Mouse (Mus musculus): ENCODE data around the gene Nrp1. TPM values are rescaled to one million over a fixed set of nuclear protein-coding genes. Genes with fewer than 3 reads are reported as not detected.

Gene Nrp1
- polyA plus RNA-seq, 1 experiment from 2014 or later, result 121 TPM

- Histone ChIP-seq H3K36me3 (peaks cover 87% of the 10 kb centered on the region), H3K9me3 (no peaks in the 10 kb centered on the region), H3K4me1 (peaks cover 14% of the 10 kb centered on the region), H3K4me3 (no peak overlapping the region), H3K4me2 (no peak overlapping the region), H3K27ac (replicated peaks) (no peak overlapping the region), H3K27me3 (replicated peaks) (no peaks in the 10 kb centered on the region), H3K9ac (no peak overlapping the region)
- ATAC-seq (ENCODE audit: extremely low read depth, insufficient number of reproducible peaks, low FRiP score, low TSS enrichment), result no peak
Measured at GRCm38 (mm10) chr8:128423813-128424212, 65.4 kb downstream of the Nrp1 start.

GRCm38 (mm10) chr8:128424626-128425333 lies 66.4 kb downstream of the Nrp1 start:
- Histone ChIP-seq H3K36me3 (peaks cover 88% of the 10 kb centered on the region), H3K27me3 (replicated peaks) (no peaks in the 10 kb centered on the region), H3K4me1 (peaks cover 14% of the 10 kb centered on the region), H3K9ac (no peak overlapping the region), H3K4me2 (no peak overlapping the region), H3K9me3 (no peaks in the 10 kb centered on the region), H3K27ac (replicated peaks) (0 out of 2 replicates have a peak overlapping the region, but pooled peaks have one; percentile 15), H3K4me3 (no peak overlapping the region)
- ATAC-seq (ENCODE audit: extremely low read depth, insufficient number of reproducible peaks, low FRiP score, low TSS enrichment), result no peak
- WGBS, result 71% methylated on average over 7 of the region's 7 CpGs

- Histone ChIP-seq H3K9ac (no peak overlapping the region), H3K4me3 (no peak overlapping the region), H3K36me3 (peaks cover 89% of the 10 kb centered on the region), H3K4me2 (no peak overlapping the region), H3K27me3 (replicated peaks) (no peaks in the 10 kb centered on the region), H3K4me1 (peaks cover 14% of the 10 kb centered on the region), H3K9me3 (no peaks in the 10 kb centered on the region), H3K27ac (replicated peaks) (no peak overlapping the region)
- whole genome bisulfite sequencing, result 77% methylated on average over 3 of the region's 3 CpGs
- ATAC-seq (ENCODE audit: extremely low read depth, insufficient number of reproducible peaks, low FRiP score, low TSS enrichment), result no peak
Measured at GRCm38 (mm10) chr8:128427071-128427470, 68.7 kb downstream of the Nrp1 start.

- Histone ChIP-seq H3K4me1 (peaks cover 8% of the 10 kb centered on the region), H3K4me2 (no peak overlapping the region), H3K9me3 (no peaks in the 10 kb centered on the region), H3K27me3 (replicated peaks) (no peaks in the 10 kb centered on the region), H3K27ac (replicated peaks) (no peak overlapping the region), H3K36me3 (peaks cover 91% of the 10 kb centered on the region), H3K4me3 (no peak overlapping the region), H3K9ac (no peak overlapping the region)
- 80% methylated on average over 1 of the region's 1 CpGs for WGBS
- ATAC-seq (ENCODE audit: extremely low read depth, insufficient number of reproducible peaks, low FRiP score, low TSS enrichment), result no peak
Measured at GRCm38 (mm10) chr8:128428971-128429370, 70.6 kb downstream of the Nrp1 start.

DNA sequence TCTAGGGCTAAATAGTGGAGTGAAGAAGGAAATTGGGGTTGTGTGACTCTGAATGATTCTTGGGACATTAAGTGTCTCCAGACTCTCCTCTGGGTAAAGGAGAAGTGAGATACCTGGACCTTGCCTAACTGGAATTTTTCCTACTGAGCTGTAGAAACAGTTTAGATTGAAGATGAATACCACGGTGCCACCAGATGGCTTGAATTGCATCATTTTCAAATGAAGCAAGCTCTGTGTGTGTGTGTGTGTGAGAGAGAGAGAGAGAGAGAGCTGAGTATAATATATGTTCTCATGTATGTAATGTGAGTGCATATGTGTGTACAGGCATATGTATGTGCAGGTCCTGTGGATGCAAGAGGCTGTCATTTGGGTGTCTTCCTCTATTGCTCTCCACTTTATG lies 72.7 kb downstream of the Nrp1 start:
- H3K4me3 ChIP-seq, result no peak overlapping the region
- H3K27me3 ChIP-seq (replicated peaks), result no peaks in the 10 kb centered on the region
- H3K4me1 ChIP-seq, result peaks cover 13% of the 10 kb centered on the region
- 77% methylated on average over 1 of the region's 1 CpGs for WGBS
- H3K9me3 ChIP-seq, result no peaks in the 10 kb centered on the region
- H3K9ac ChIP-seq, result no peak overlapping the region
- H3K36me3 ChIP-seq, result peaks cover 94% of the 10 kb centered on the region
- H3K4me2 ChIP-seq, result no peak overlapping the region
- H3K27ac ChIP-seq (replicated peaks), result no peak overlapping the region
- ATAC-seq (ENCODE audit: extremely low read depth, insufficient number of reproducible peaks, low FRiP score, low TSS enrichment), result no peak

- Histone ChIP-seq H3K27ac (replicated peaks) (peak overlapping the region; percentile 46; the same call in 1 of the 2 replicates), H3K9me3 (no peaks in the 10 kb centered on the region), H3K4me1 (peaks cover 20% of the 10 kb centered on the region), H3K9ac (no peak overlapping the region), H3K27me3 (replicated peaks) (no peaks in the 10 kb centered on the region), H3K4me2 (no peak overlapping the region), H3K4me3 (no peak overlapping the region), H3K36me3 (peaks cover 97% of the 10 kb centered on the region)
- no peak for ATAC-seq (ENCODE audit: extremely low read depth, insufficient number of reproducible peaks, low FRiP score, low TSS enrichment)
- 56% methylated on average over 4 of the region's 4 CpGs for WGBS
Measured at GRCm38 (mm10) chr8:128435749-128436148, 77.3 kb downstream of the Nrp1 start.

DNA sequence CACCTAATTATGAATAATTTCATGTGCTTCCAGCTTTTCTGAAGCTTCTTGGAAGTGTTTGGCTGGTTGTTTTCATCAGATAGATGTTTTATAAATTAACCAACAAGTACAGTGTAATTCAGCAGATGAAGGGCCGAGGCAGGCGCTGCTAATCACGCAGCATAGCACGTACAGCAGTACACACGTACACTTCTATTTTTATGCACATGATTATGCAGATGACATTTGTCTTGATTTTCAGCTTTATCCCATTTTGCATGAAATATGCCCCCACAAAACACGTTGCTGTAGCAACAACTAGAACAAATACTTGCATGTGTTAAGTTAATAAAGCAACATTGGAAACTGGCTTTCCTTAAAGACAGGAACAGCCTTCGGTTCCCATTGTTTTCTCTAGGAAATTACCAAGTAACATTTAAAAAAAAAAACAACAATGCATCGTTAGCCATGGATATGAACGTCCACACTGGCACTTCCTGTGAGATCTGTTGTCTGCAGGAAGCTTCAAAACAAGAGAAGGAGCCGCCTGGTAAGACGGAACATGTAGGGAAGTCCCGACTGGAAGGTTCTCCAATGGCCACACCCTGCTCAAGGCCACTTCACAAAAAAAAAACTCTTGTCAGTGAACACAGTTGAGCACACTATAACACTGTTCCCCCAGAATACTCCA lies 78.9 kb downstream of the Nrp1 start:
- 67% methylated on average over 12 of the region's 12 CpGs for WGBS
- no peaks in the 10 kb centered on the region for H3K9me3 ChIP-seq
- peak overlapping the region; percentile 46 for H3K27ac ChIP-seq (replicated peaks)
- ATAC-seq (ENCODE audit: extremely low read depth, insufficient number of reproducible peaks, low FRiP score, low TSS enrichment), result no peak
- H3K9ac ChIP-seq, result no peak overlapping the region
- H3K36me3 ChIP-seq, result peaks cover 94% of the 10 kb centered on the region
- peaks cover 20% of the 10 kb centered on the region for H3K4me1 ChIP-seq
- H3K27me3 ChIP-seq (replicated peaks), result no peaks in the 10 kb centered on the region
- H3K4me2 ChIP-seq, result no peak overlapping the region
- H3K4me3 ChIP-seq, result no peak overlapping the region

GRCm38 (mm10) chr8:128441407-128441806 lies 83.0 kb downstream of the Nrp1 start:
- H3K27me3 ChIP-seq (replicated peaks), result no peaks in the 10 kb centered on the region
- H3K4me2 ChIP-seq, result no peak overlapping the region
- H3K9me3 ChIP-seq, result no peaks in the 10 kb centered on the region
- 84% methylated on average over 1 of the region's 1 CpGs for whole genome bisulfite sequencing
- peaks cover 10% of the 10 kb centered on the region for H3K4me1 ChIP-seq
- no peak overlapping the region for H3K4me3 ChIP-seq
- H3K9ac ChIP-seq, result no peak overlapping the region
- no peak overlapping the region for H3K27ac ChIP-seq (replicated peaks)
- no peak for ATAC-seq (ENCODE audit: extremely low read depth, insufficient number of reproducible peaks, low FRiP score, low TSS enrichment)
- peaks cover 90% of the 10 kb centered on the region for H3K36me3 ChIP-seq

DNA sequence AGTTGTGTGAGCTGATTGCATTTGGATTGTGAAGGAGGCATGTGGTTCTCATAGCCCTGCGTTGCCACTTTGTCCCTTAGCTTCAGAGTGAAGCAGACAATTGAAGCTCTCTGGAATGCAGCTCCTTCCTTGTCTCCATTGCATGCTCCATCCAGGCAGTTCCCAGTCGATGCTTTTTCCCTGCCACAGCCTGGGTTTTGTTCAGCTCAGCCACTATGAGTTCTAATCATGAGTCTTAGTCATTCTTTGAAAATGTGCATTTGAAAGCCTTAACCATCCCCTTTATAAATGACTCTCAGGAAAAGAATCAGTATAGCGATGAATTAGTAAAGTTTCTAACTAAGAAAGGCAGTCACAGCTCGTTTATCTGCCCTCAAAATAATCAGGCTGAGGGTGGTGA lies 87.2 kb downstream of the Nrp1 start:
- Histone ChIP-seq H3K9ac (no peak overlapping the region), H3K4me1 (0 out of 2 replicates have a peak, but pooled peaks cover 11% of the 10 kb centered on the region), H3K4me3 (no peak overlapping the region), H3K4me2 (no peak overlapping the region), H3K9me3 (no peaks in the 10 kb centered on the region), H3K36me3 (peaks cover 85% of the 10 kb centered on the region), H3K27ac (replicated peaks) (no peak overlapping the region), H3K27me3 (replicated peaks) (no peaks in the 10 kb centered on the region)
- WGBS, result 58% methylated on average over 4 of the region's 4 CpGs
- no peak for ATAC-seq (ENCODE audit: extremely low read depth, insufficient number of reproducible peaks, low FRiP score, low TSS enrichment)

DNA sequence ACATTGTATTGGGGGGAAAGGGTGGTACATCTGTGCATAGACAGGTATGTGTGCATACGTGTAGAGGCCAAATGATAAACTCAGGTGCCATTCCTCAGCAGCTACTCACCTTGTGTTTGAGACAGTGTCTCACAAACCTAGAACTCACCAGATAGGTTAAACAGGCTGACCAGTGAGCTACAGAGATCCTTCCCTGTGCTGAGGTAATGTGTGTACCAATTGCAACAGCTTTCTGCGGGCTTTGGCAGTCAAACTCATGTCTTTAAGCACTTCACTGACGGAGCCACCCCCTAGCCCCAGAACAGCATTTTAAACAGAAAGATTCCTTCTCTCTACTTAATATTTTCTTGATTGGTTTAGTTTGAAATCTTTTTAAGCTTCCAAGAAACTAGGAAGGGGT lies 88.2 kb downstream of the Nrp1 start:
- Histone ChIP-seq H3K4me1 (peaks cover 21% of the 10 kb centered on the region), H3K4me3 (no peak overlapping the region), H3K36me3 (peaks cover 89% of the 10 kb centered on the region), H3K9me3 (no peaks in the 10 kb centered on the region), H3K27me3 (replicated peaks) (no peaks in the 10 kb centered on the region), H3K27ac (replicated peaks) (no peak overlapping the region), H3K9ac (no peak overlapping the region), H3K4me2 (no peak overlapping the region)
- 82% methylated on average over 3 of the region's 3 CpGs for WGBS
- no peak for ATAC-seq (ENCODE audit: extremely low read depth, insufficient number of reproducible peaks, low FRiP score, low TSS enrichment)

DNA sequence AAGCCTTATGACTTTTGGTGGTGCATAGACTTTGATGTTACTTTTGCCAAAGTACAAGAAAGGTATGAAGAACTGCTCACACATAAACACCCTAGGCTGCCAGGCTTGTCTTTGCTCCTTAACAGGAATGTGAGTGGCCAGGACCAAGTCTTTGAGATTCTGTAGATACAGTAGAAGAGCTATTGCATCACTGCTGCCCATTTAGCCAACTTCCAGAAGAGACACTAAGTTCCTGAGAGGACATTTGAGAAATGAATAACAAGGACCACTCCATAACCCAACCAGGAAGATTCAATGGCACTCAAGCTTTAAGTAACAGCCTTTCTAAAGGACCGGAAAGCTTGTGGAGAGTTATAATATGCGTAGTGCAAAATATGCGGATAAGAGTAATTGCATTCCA lies 88.9 kb downstream of the Nrp1 start:
- Histone ChIP-seq H3K9ac (no peak overlapping the region), H3K36me3 (peaks cover 89% of the 10 kb centered on the region), H3K27ac (replicated peaks) (no peak overlapping the region), H3K9me3 (no peaks in the 10 kb centered on the region), H3K4me3 (no peak overlapping the region), H3K4me1 (peaks cover 26% of the 10 kb centered on the region), H3K4me2 (no peak overlapping the region), H3K27me3 (replicated peaks) (no peaks in the 10 kb centered on the region)
- WGBS, result 86% methylated on average over 3 of the region's 3 CpGs
- ATAC-seq (ENCODE audit: extremely low read depth, insufficient number of reproducible peaks, low FRiP score, low TSS enrichment), result no peak

Measured in heart, embryonic 13.5 days (tissue).